Mouse (Mus musculus) liver, postnatal 0 days (tissue): ENCODE data around the gene Zfp609. TPM values are rescaled to one million over a fixed set of nuclear protein-coding genes. Genes with fewer than 3 reads are reported as not detected.

ENCODE experiments used
- ATAC-seq: fragments of 200-750 bp; cut with Nextera tagmentation; 2 replicates; pipeline ENCODE4 v1.8.0; 2017; ENCODE audit warnings: mild to moderate bottlenecking, moderate library complexity
- DNase-seq: peaks from one replicate; pipeline ENCODE4 v3.0.0-alpha.2; 2016
- H3K27ac ChIP-seq: fragments of 300-500 bp; sonication (generic); 2 replicates; pipeline ENCODE4 v1.5.1; 2014; ENCODE audit warnings: antibody characterized with exemption, moderate library complexity, mild to moderate bottlenecking, low read depth
- H3K27me3 ChIP-seq: fragments of 300-500 bp; sonication (generic); 2 replicates; pipeline ENCODE4 v1.6.1; 2014; ENCODE audit warnings: low read length, control low read depth, mixed read lengths; ENCODE audit not compliant: insufficient read depth
- H3K36me3 ChIP-seq: fragments of 300-500 bp; sonication (generic); replicated peaks from 2 replicates; pipeline ENCODE4 v1.6.1; 2014; ENCODE audit warnings: mild to moderate bottlenecking, control low read depth, low read length, moderate library complexity, mixed read lengths; ENCODE audit not compliant: insufficient read depth
- H3K4me1 ChIP-seq: fragments of 300-500 bp; sonication (generic); 2 replicates; pipeline ENCODE4 v1.6.1; 2014; ENCODE audit warnings: antibody characterized with exemption, mild to moderate bottlenecking, control low read depth; ENCODE audit not compliant: insufficient read depth
- H3K4me2 ChIP-seq: fragments of 300-500 bp; sonication (generic); 2 replicates; pipeline ENCODE4 v1.6.1; 2014; ENCODE audit warnings: low read depth, mild to moderate bottlenecking, low read length, moderate library complexity, mixed read lengths
- H3K4me3 ChIP-seq: fragments of 300-500 bp; sonication (generic); 2 replicates; pipeline ENCODE4 v1.5.1; 2014; ENCODE audit warnings: low read depth, low read length
- H3K9ac ChIP-seq: fragments of 300-500 bp; sonication (generic); replicated peaks from 2 replicates; pipeline ENCODE4 v1.6.1; 2014; ENCODE audit warnings: mild to moderate bottlenecking, moderate library complexity
- H3K9me3 ChIP-seq: fragments of 300-500 bp; sonication (generic); 2 replicates; pipeline ENCODE4 v1.6.1; 2016; ENCODE audit warnings: mild to moderate bottlenecking, control low read depth, low read length, mixed read lengths
- CTCF ChIP-seq: sonication (generic); IDR thresholded peaks from 2 replicates; pipeline ENCODE4 v1.5.1; 2016; ENCODE audit warnings: antibody characterized with exemption, low read depth
- EP300 ChIP-seq: IDR thresholded peaks from 2 replicates; pipeline ENCODE4 v1.6.1; 2016; ENCODE audit warnings: antibody characterized with exemption, low read depth, mild to moderate bottlenecking
- WGBS: fragments of 180-500 bp; shearing (Covaris S2); extraction: QIAGEN DNeasy Blood & Tissue Kit; methylation state at CpG from one replicate; pipeline ENCODE4 v1.1.7; 2014; ENCODE audit not compliant: insufficient replicate concordance; 5-methylcytosine and 5-hydroxymethylcytosine counted together
- polyA plus RNA-seq: library from polyadenylated mRNA; unstranded; fragments of >200 nt; fragmentation: Nextera tagmentation; extraction: Ambion mirVana; gene quantifications from 2 replicates; pipeline ENCODE4 v1.2.1, GENCODE M21; 2015

Gene Zfp609
- polyA plus RNA-seq, 1 experiment from 2014 or later, result 2.8 TPM

- Histone ChIP-seq H3K4me2 (peak overlapping the region; percentile 88), H3K4me1 (peaks cover 51% of the 10 kb centered on the region), H3K27ac (peak overlapping the region; percentile 39; the same call in 1 of the 2 replicates), H3K9me3 (no peaks in the 10 kb centered on the region), H3K9ac (peak overlapping the region; percentile 82; the same call in 1 of the 2 replicates), H3K4me3 (peak overlapping the region; percentile 73), H3K36me3 (no peaks in the 10 kb centered on the region), H3K27me3 (no peaks in the 10 kb centered on the region)
- no peak for TF ChIP-seq CTCF
- DNase-seq (no peak), ATAC-seq (peak; percentile 2; the same call in 1 of the 2 replicates)
- 40% methylated on average over 8 of the region's 8 CpGs for WGBS
Observed at GRCm38 (mm10) chr9:65675461-65676357, 151.7 kb downstream of the Zfp609 start.

- Histone ChIP-seq H3K36me3 (no peaks in the 10 kb centered on the region), H3K4me1 (peaks cover 31% of the 10 kb centered on the region), H3K4me3 (no peak overlapping the region), H3K9me3 (no peaks in the 10 kb centered on the region), H3K4me2 (no peak overlapping the region), H3K9ac (no peak overlapping the region), H3K27me3 (no peaks in the 10 kb centered on the region), H3K27ac (0 out of 2 replicates have a peak overlapping the region, but pooled peaks have one; percentile 18)
- DNase-seq, result no peak
- ATAC-seq, result no peak
- 67% methylated on average over 11 of the region's 11 CpGs for WGBS
- no peak for TF ChIP-seq EP300
- TF ChIP-seq CTCF, result no peak
Observed at GRCm38 (mm10) chr9:65672996-65673395, 154.4 kb downstream of the Zfp609 start.

- no peak for TF ChIP-seq CTCF
- 0 out of 2 replicates have a peak, but pooled peaks have one; percentile 20 for TF ChIP-seq EP300
- ATAC-seq, result peak; percentile 26
- 38% methylated on average over 8 of the region's 9 CpGs for WGBS
- H3K4me3 ChIP-seq, result no peak overlapping the region
- H3K27me3 ChIP-seq, result no peaks in the 10 kb centered on the region
- H3K4me1 ChIP-seq, result peaks cover 22% of the 10 kb centered on the region
- H3K9ac ChIP-seq, result 0 out of 2 replicates have a peak overlapping the region, but pooled peaks have one; percentile 7
- H3K9me3 ChIP-seq, result no peaks in the 10 kb centered on the region
- H3K4me2 ChIP-seq, result peak overlapping the region; percentile 32; the same call in 1 of the 2 replicates
- no peaks in the 10 kb centered on the region for H3K36me3 ChIP-seq
- H3K27ac ChIP-seq, result peak overlapping the region; percentile 57
- DNase-seq, result peak; percentile 64
Observed at GRCm38 (mm10) chr9:65671431-65671931, 155.9 kb downstream of the Zfp609 start.

GRCm38 (mm10) chr9:65667701-65668100, 159.7 kb downstream of the Zfp609 start, which contains the start of gene Oaz2:
Gene Oaz2, plus strand, starts transcription at chr9:65668001.
- Histone ChIP-seq H3K27ac (no peak within 1 kb of the TSS), H3K9ac (no peak within 1 kb of the TSS), H3K4me3 (no peak within 1 kb of the TSS), H3K4me1 (peaks cover 15% of the 10 kb centered on the region), H3K36me3 (no peaks in the 10 kb centered on the region), H3K9me3 (no peaks in the 10 kb centered on the region), H3K4me2 (no peak within 1 kb of the TSS), H3K27me3 (no peaks in the 10 kb centered on the region)
- 90% methylated on average over 8 of the region's 8 CpGs for WGBS
- no peak for ATAC-seq
- no peak for DNase-seq
- TF ChIP-seq EP300 (no peak), CTCF (no peak)

- Histone ChIP-seq H3K4me3 (no peak overlapping the region), H3K9me3 (no peaks in the 10 kb centered on the region), H3K36me3 (no peaks in the 10 kb centered on the region), H3K4me1 (peaks cover 3% of the 10 kb centered on the region; the same call in 1 of the 2 replicates), H3K27ac (no peak overlapping the region), H3K4me2 (no peak overlapping the region), H3K9ac (no peak overlapping the region), H3K27me3 (no peaks in the 10 kb centered on the region)
- peak; percentile 84 for TF ChIP-seq CTCF
- no peak for TF ChIP-seq EP300
- 16% methylated on average over 5 of the region's 5 CpGs for WGBS
- DNase-seq (peak; percentile 80), ATAC-seq (peak; percentile 77)
Observed at GRCm38 (mm10) chr9:65666042-65666441, 161.3 kb downstream of the Zfp609 start.

GRCm38 (mm10) chr9:65664163-65664562, 163.2 kb downstream of the Zfp609 start:
- no peak overlapping the region for H3K4me3 ChIP-seq
- ATAC-seq (0 out of 2 replicates have a peak, but pooled peaks have one; percentile 31), DNase-seq (peak; percentile 64)
- TF ChIP-seq EP300, result no peak
- peak; percentile 85 for TF ChIP-seq CTCF
- H3K4me2 ChIP-seq, result no peak overlapping the region
- H3K27ac ChIP-seq, result no peak overlapping the region
- no peak overlapping the region for H3K9ac ChIP-seq
- H3K4me1 ChIP-seq, result peaks cover 2% of the 10 kb centered on the region; the same call in 1 of the 2 replicates
- no peaks in the 10 kb centered on the region for H3K9me3 ChIP-seq
- WGBS, result 2% methylated on average over 3 of the region's 3 CpGs
- no peaks in the 10 kb centered on the region for H3K36me3 ChIP-seq
- no peaks in the 10 kb centered on the region for H3K27me3 ChIP-seq
